Mouse (Mus musculus) cerebral cortex, adult 2 months (tissue): Measurements from ENCODE around the gene Gm37240.

Source experiments
- WGBS: fragments of 180-500 bp; shearing (Covaris S2); methylation state at CpG from one replicate; pipeline ENCODE4 v1.1.7; 2018; 5-methylcytosine and 5-hydroxymethylcytosine counted together

Gm37240 gene

DNA sequence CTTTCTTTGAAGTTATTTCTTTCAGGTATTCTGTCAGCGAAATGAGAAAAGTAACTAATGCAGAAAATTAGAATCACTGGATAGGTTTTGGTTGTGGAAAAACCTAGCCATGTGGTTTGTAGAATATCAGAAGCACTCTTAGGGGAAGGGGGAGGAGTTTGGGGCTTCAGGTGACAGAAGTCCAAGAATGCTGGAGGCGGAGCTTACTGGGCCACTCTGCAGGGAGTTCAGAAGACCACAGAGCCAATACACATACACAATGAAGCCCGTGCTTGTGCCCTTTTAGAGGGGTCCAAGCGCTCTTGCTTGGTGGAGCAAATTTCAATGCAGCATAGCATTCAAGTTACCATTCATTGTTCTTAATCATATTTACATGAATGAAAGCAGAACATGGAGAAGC is 138.5 kb downstream of the Gm37240 start:
- WGBS = 70% methylated on average over 4 of the region's 4 CpGs

DNA sequence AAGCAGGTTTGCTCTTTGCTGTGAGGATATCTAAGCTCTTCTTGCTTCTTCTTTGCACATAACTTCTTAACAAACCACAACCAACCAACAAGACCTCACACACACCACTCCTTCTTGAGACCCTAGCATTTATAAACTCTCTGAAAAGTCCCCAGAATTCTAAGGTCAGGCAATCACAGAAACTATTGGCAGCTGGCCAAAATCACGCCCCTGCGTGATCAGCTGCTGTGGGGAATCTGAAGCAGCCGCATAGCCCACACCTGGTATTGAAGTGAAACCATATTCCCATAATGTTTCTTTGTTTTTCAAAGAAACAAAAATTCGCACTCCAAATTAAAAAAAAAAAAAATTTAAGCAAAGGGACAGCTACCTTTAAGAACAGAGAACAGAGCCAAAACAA is 141.2 kb downstream of the Gm37240 start:
- 57% methylated on average over 4 of the region's 4 CpGs for WGBS

DNA sequence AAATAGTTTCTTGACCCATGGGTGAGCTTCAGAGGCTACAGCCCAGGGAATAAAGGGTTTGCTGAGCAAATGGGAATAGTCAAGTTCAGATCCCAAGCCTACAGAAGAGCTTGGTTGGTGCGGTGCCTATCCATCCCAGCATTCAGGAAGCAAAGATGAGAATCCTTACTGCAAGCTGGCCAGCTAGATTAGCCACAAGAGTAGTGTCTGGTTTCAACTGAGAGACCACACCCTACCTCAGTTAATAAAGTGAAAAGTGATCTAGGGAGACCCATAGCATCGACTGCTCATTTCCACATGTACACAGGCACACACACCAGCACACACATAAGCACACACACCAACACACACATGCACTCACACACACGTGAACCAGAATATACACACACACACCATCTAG is 145.6 kb downstream of the Gm37240 start:
- WGBS = 93% methylated on average over 3 of the region's 3 CpGs

DNA sequence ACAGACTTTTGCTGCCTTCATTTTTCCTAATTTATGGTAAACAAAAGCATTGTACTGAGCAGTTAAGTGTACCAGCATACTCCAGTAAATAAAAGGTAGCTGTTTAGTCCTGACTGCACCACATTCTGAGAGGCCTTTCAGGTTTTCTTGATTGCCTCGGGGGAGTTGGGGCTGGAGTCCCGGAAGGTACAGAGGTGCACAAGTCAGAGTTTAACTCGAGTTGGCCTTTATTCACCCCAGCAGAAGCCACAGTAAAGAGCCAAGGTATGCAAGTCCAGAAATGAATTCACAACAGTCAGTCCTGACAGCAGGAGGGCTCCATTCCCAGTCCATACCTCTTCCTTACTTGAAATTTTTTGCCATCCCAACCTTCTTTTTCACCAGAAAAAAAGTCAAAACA is 148.7 kb downstream of the Gm37240 start:
- 73% methylated on average over 3 of the region's 3 CpGs for WGBS

DNA sequence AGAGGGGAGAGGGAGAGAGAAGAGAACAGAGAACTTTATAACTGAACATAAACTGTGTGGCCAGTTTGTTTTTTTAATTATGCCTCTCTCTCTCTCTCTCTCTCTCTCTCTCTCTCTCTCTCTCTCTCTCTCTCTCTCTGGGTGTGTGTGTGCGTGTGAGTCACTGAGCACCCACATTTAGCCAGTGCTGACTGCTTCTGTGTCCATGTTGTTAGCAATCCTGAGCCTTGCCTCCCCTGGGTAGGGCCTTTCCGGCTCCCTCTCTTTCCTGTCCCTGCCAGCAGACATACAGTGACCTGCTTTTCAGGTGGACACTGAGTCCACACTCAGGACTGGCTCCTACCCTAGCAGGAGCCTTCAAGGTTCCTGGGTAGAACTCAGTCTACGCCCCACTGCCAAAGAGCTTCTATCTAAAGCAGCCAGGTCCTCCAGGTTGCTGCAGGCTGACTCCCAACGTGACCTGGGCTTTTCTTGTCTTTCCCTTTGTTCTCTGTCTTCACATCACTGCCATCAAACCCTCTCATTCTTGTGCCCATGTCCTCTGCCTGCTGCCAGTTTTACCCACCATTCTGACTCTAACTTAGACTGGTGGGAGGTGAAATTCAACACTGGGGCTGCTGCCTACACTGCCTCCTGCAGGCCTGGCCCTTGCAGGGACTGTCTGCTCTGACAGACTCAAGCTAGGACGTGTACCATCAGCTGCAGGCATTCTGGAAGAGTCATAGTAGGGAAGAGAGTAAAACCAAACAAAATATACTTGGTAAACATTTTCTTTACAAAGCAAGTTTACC is 153.2 kb downstream of the Gm37240 start:
- 69% methylated on average over 5 of the region's 5 CpGs for WGBS

DNA sequence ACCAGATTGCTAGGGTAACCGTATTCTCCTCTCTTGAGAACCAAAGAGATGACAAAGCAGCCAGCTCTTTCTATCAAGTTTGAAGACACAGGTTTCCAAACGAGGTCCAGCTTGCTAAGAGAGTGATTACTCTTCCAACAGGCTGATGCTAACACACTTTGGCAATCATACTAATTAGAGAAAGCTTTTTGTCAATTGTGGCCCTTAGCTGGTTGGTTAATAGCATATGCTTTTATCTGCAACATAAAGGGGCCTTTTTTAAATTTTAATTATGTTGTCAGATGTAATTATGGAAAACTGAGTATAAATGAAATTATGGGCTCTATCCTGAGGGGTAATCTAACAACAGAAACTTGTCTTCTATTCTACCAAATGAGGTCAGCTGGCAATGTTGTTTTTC is 160.1 kb downstream of the Gm37240 start:
- WGBS = 62% methylated on average over 2 of the region's 2 CpGs

DNA sequence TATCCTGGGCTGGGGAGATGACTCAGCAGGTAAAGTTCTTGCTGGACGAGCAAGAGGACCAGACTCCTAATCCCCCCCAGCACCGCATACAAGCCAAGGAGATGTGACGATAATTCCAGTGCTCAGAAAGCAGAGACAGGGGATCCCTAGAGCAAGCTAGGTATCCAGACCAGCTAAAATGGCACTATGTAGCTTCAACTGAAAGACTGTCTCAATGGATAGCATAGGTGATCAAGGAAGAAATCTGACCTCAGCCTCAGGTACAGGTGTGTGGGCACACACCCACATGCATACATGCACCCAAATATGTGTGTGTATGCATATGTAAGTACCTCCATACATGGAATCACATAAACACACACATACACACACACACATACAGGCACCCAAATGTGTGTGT is 161.3 kb downstream of the Gm37240 start:
- 92% methylated on average over 3 of the region's 3 CpGs for WGBS

DNA sequence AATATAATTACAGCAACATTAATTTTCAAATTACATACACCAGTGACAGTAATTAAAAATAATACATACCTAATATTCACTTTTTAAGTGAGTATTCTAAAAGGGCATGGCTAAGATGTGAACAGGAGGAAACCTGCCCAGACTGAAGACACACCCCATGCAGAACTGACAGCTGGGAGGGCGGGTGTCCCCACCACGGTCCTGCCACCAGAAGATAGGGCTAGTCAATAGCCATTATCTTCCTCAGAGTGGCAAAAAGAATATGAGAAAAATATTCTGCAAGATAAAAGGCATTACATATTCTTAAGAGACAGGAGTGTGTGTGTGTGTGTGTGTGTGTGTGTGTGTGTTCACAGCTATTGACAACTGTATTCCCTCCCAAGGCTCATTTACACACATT is 162.2 kb downstream of the Gm37240 start:
- WGBS = 70% methylated on average over 2 of the region's 2 CpGs

DNA sequence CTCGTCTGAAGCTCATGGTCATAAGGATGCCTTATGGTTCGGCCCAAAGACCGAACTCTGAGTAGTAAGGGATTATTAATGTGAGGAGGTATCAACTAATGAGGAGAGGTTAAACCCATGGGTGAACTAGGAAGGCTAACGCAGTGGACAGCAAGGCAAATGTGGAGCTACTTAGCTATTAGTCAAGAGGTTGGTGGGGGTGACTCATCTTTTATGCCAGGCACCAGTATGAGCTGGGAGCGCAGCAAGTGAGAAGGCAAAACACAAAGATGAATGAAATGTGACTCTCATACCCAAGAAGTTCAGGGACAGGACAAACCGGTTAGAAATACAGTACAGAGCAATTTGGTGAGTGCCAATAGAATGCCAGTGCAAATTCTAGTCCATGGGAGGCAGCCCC is 164.7 kb downstream of the Gm37240 start:
- WGBS = 90% methylated on average over 6 of the region's 6 CpGs

DNA sequence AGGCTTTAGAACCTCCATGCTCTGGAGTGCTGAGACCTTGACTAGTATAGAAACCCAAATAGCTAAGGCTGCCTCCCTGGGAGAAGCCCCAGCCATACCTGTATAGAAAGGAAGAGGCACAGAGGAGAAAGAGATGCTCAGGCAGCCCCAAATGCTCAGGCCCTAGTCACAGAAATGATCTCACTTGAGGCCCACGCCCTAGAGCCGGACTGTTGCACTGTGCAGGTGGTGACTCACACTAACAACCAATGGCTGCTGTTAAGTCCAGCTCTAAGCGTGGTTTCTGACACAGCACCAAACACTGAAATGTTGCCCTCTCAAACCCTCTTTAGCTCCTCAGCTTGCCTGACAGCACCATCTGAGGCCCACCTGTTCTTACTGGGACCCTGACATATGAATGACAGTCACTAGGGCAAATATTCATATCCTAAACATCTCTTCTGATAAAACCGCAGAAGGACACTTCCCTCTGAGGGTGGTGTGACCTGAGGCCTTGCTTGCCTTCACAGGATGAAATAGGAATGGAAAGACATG is 171.5 kb downstream of the Gm37240 start:
- WGBS = 86% methylated on average over 4 of the region's 4 CpGs

DNA sequence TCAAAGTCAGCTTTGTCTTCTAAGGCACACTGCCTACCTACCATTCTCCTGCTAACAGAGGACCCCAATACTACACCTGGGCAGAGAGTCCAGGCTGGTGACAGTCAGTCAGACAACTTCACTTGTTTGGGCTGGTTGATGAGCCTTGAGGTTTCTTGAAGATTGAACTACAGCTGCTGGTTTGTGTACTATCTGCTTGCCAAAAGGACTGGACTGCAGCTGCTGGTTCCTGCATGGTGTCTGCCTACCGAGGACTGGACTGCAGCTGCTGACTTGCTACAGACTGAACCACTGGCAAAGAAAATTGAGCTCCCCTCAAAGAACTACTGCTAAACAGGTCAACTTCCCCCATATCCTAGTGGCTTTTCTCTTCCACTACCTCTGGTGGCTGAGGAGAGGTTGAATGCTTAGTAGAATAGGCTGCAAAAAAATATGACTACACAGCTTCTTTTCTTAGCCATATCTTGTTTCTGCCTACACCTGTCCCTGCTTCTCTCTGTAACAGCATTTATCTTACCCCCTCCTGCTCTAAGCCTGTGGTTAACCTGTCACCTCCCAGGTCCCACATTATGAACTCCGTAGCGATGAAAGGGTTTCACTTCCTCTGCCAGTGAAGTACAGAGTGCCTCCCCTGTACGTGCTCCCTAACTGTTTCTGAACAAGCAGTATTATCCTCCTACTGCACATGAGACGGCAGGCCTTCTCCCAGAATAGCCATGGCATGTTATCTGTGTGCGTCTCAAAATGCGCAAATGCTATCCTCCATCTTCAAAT is 173.2 kb downstream of the Gm37240 start:
- WGBS = 64% methylated on average over 7 of the region's 7 CpGs

DNA sequence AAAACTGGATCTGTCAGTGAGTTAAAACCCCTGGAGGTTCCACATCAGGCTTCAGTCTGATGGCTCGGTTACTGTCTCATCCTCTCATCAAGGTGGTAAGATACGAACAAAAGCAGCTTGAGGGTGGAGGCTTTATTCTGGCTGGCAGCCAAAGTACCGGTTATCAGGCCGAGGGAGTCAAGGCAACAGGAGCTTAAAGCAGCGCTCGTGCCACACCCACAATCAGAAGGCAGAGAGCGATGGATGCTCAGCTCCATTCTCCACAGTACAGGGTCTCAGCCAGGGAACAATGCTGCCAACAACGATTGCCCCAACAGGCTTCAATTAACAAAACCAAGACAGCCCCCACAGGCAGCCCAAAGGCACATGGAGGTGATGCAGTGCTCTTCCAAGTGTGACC is 176.6 kb downstream of the Gm37240 start:
- WGBS = 42% methylated on average over 8 of the region's 8 CpGs

DNA sequence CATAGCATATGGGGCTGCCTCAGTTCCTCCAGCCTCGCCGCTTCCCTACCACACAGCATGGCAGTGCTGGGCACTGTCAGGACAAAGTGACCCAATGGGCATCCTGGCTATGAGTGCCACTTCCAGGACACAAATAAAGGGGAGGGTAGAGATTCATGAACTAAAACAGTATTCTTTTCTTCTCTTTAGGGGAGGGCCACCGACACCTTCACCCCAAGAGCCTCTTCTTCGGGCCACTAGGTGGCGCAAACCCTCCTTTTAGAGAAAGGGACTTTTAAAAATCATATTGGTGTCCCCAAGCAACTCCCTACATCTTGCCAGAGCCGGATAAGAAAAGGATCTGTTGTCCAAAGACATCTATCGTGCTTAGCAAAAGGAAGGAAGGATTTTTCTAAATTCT is 179.9 kb downstream of the Gm37240 start:
- 33% methylated on average over 7 of the region's 7 CpGs for WGBS

DNA sequence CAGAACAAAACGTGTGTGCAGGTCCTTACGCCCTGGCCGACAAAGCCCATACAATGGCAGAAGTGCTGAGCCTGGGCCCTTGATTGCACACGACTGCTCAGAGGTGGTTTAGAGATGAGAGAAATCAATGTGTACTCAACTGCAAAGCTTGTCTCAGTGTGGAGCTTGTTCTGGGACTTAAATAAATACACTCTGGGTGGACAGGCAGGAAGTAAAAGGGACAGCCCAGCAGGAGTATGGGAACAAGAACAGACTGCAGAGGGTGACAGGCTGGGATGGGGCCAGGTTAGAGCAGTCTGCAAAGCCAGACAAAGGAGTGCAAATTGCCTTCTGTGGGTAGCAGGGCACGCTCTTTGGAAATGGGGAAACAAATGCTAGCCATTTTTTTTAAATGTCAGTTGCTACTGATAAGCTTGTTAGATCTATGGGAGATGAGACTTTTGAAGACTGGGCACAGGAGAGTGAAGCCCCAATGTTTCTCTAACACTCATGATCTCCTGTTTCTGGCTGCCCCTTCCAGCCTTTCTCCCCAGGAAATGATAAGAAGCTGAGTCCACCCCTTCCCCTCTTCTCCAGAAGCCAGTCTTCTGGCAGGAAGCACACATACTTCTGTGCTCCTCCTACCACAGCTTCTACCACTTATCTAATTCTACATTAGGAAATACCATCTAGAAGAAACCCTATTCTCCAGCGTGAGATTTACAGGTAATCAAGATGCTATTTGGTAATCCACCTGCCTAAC is 184.0 kb downstream of the Gm37240 start:
- 67% methylated on average over 6 of the region's 6 CpGs for WGBS

DNA sequence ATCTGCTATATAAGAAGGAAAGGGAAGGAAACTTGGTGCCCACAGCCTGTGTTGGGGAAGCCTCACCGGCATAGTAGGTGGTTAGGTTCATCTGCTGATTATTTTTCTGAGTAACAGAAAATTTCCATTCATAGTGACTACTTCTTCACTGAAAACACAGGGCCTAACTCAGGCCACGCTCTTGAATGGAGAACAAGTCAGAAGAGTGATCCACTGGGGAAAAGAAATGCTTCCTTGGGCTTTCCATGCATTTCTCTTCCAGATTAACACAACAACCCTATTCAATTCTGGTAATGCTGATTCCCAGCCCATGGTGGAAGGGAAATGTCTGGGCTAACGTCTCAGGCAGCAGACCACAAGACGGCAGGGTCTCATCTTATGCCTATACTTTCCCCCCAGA is 188.8 kb downstream of the Gm37240 start:
- 89% methylated on average over 4 of the region's 4 CpGs for WGBS

DNA sequence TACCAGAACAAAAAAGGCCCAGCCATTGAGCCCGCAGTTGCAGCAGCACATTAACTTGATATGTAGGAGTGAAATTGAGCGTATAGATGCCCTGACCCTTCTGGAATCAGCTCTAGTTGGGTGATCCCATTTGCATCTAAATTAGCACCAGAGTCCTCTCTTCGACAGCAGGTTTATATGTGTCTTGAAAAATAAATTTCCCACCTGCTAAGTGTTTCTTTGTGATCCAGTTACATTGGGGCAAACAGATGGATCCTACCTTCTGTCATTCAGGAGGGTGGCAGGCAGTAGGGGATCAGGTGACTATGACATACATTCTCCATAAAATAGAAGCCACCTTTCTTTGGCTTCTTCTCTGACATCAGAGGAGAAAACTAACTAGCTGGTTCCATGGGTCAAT is 192.3 kb downstream of the Gm37240 start:
- 85% methylated on average over 3 of the region's 3 CpGs for WGBS

DNA sequence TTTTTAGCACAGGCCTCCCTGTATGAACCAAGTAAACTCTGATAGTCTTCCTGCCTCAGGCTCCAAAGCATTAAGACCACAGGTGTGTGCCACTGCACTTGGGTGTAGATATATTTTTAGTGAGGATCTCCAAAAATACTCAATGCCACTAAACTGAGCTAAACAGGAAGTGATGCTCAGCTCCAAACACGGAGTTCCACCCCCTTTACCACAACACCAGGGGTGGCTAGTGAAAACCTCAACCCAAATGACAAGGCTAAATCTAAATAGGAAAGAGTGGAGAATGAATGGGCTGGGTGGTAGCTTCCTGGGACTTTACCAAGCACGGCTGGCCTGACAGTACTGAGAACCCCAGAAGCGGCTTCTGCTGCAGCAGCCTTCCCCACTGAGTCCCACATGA is 194.3 kb downstream of the Gm37240 start:
- WGBS = 62% methylated on average over 3 of the region's 3 CpGs

DNA sequence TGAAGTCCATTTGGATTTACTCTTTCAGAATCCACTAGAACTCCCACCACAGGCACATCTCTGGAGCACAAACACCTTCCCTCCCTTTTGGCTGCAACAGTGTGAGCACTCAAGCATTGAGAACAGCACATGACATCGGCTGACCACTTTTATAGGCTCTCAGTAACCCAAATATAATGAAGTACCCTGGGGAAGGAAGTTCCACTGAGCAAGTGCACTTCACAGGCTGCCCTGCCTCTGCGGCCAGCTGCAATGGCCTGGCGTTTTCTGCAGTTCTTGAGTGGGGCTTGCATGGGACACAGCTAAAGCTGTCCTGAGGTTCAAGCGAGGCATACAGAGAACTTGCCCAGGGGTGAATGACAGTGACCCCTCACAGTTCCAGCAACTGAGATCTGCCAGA is 196.2 kb downstream of the Gm37240 start:
- 85% methylated on average over 4 of the region's 4 CpGs for WGBS

DNA sequence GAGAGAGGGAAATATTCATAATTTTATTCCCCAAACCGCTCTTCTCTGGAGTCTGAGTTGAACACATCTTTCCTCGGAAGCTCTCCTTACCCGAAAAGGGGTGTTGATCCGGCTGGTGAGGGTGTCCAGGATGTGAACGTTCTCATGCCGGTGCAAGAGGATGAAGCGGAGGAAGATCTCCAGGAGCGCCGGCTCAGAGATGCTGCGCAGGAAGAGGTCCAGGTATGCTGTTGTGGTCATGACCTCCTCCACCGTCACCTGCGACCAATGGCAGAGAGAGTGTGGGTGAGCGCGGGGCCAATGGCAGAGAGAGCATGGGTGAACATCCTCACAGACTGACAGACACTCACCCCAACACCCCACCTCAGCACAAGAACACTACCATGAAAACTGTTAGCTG is 199.0 kb downstream of the Gm37240 start:
- WGBS = 96% methylated on average over 14 of the region's 14 CpGs

DNA sequence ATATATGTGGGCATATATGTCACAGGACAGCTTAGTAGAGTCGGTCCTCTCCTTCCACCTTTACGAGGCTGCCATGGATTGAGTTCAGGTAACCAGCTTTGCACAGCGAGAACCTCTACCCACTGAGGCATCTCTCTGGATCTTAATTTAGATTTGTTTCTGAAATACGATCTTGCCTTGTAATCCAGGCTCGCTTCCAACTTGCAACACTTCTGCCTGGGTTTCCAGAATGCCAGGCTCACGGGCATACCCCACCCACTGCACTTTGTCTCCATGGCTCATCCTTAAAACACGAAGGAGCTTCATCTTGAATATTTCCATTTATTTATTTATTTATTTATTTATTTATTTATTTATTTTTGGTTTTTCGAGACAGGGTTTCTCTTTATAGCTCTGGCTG is 202.0 kb downstream of the Gm37240 start:
- WGBS = 56% methylated on average over 8 of the region's 8 CpGs

DNA sequence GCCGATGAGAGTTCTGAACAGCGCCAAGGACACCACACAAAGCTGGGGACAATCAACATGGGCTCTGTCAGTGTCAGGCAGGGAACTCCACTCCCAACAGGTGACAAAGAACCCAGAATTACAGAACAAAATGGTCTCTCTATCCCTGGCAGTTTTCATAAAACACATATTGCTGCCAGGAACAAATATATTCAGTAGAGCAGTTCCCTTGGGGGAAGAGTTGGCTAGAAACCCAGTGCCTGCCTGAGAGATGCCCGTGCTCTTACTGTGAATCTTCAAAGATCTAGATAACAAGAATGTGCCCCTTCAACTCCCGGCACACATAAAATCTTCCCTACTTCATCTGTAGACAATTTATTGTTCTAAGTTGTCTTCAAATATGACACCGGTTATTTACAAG is 203.7 kb downstream of the Gm37240 start:
- 70% methylated on average over 5 of the region's 5 CpGs for WGBS

DNA sequence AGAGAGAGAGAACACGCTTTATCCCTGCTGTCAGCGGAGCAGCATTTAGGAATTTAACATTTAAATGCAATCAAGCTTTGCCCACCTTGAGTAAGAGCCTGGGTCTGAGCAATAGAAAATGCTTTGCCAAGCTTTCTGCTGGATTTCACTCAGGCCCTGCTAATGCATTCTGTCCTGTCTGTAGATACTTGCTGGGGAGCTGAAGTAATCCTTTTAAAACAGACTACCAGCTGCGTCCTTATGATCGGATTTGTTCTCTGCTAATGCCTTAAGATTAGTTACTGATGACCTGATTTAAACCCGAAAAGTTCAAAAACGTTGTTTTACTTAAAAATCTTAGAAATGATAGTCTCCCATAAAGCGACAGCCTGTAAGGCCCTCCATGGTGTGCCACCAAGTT is 206.2 kb downstream of the Gm37240 start:
- WGBS = 73% methylated on average over 7 of the region's 7 CpGs
